Mouse (Mus musculus): ENCODE measurements around the gene Rpl13a. TPM values are rescaled to one million over a fixed set of nuclear protein-coding genes. Genes with fewer than 3 reads are reported as not detected.
A peak's percentile ranks its signal among the peaks of the same experiment; 100 is the strongest.
"Not testable (repeated sequence)": the region's sequence is repeated elsewhere in the genome, so short reads cannot be mapped to it uniquely, and the experiment has no call there.

Gene Rpl13a
- polyA plus RNA-seq, 1 experiment from 2014 or later, result 1,616 TPM

- Histone ChIP-seq H3K4me1 (replicated peaks; ENCODE audit: control insufficient read depth, insufficient read depth, low read length) (peaks cover 3% of the 10 kb centered on the region; the same call in 1 of the 2 replicates), H3K9me3 (ENCODE audit: control insufficient read depth) (no peaks in the 10 kb centered on the region), H3K36me3 (ENCODE audit: control insufficient read depth, insufficient read depth) (peaks cover 26% of the 10 kb centered on the region), H3K27me3 (replicated peaks; ENCODE audit: control insufficient read depth, insufficient read depth, low read length) (no peaks in the 10 kb centered on the region), H3K4me3 (ENCODE audit: low read depth, low read length) (peak overlapping the region; percentile 93), H3K27ac (ENCODE audit: low read depth, low read length) (peak overlapping the region; percentile 86), H3K9ac (ENCODE audit: low read depth, low read length) (peak overlapping the region; percentile 93), H3K4me2 (replicated peaks; ENCODE audit: low read depth) (peak overlapping the region; percentile 83)
- no peak for TF ChIP-seq CTCF (IDR thresholded peaks at IDR 0.05; ENCODE audit: low read depth)
- WGBS, result under 1% methylated on average over 6 of the region's 6 CpGs
- ATAC-seq, result no peak
Observed at GRCm38 (mm10) chr7:45127700-45128224, 799 bp downstream of the Rpl13a start.

- 26% methylated on average over 21 of the region's 21 CpGs for WGBS
- TF ChIP-seq CTCF (IDR thresholded peaks at IDR 0.05; ENCODE audit: low read depth), result peak; percentile 56
- peak overlapping the region; percentile 93 for H3K9ac ChIP-seq (ENCODE audit: low read depth, low read length)
- H3K4me3 ChIP-seq (ENCODE audit: low read depth, low read length), result peak overlapping the region; percentile 93
- peak overlapping the region; percentile 66 for H3K27ac ChIP-seq (ENCODE audit: low read depth, low read length)
- H3K4me2 ChIP-seq (replicated peaks; ENCODE audit: low read depth), result peak overlapping the region; percentile 83
- H3K4me1 ChIP-seq (replicated peaks; ENCODE audit: control insufficient read depth, insufficient read depth, low read length), result peaks cover 3% of the 10 kb centered on the region; the same call in 1 of the 2 replicates
- peaks cover 32% of the 10 kb centered on the region for H3K36me3 ChIP-seq (ENCODE audit: control insufficient read depth, insufficient read depth)
- no peak for ATAC-seq
- H3K9me3 ChIP-seq (ENCODE audit: control insufficient read depth), result no peaks in the 10 kb centered on the region
- H3K27me3 ChIP-seq (replicated peaks; ENCODE audit: control insufficient read depth, insufficient read depth, low read length), result no peaks in the 10 kb centered on the region
Observed at GRCm38 (mm10) chr7:45126844-45127699, 1.5 kb downstream of the Rpl13a start.

GRCm38 (mm10) chr7:45126147-45126843 lies 2.3 kb downstream of the Rpl13a start:
- Histone ChIP-seq H3K4me3 (ENCODE audit: low read depth, low read length) (peak overlapping the region; percentile 93; the same call in 1 of the 2 replicates), H3K4me2 (replicated peaks; ENCODE audit: low read depth) (peak overlapping the region; percentile 83), H3K27ac (ENCODE audit: low read depth, low read length) (peak overlapping the region; percentile 66), H3K36me3 (ENCODE audit: control insufficient read depth, insufficient read depth) (peaks cover 40% of the 10 kb centered on the region), H3K4me1 (replicated peaks; ENCODE audit: control insufficient read depth, insufficient read depth, low read length) (peaks cover 5% of the 10 kb centered on the region; the same call in 1 of the 2 replicates), H3K27me3 (replicated peaks; ENCODE audit: control insufficient read depth, insufficient read depth, low read length) (no peaks in the 10 kb centered on the region), H3K9me3 (ENCODE audit: control insufficient read depth) (no peaks in the 10 kb centered on the region), H3K9ac (ENCODE audit: low read depth, low read length) (peak overlapping the region; percentile 93; the same call in 1 of the 2 replicates)
- WGBS, result 54% methylated on average over 17 of the region's 17 CpGs
- no peak for ATAC-seq
- no peak for TF ChIP-seq CTCF (IDR thresholded peaks at IDR 0.05; ENCODE audit: low read depth)

DNA sequence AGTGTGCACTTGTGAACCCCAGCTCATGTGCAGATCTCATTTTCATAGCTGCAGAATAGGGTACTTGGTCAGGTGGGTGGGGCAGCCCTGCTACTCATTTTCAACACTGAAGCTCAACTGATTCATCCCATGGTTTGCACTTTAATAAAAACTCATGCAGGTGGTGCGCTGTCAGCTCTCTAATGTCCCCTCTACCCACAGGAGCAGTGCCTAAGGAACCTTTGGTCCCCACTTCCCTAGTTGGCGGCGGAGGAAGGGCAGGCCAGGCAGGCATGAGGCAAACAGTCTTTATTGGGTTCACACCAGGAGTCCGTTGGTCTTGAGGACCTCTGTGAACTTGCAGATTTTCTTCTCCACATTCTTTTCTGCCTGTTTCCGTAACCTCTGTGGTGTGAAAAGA lies 2.9 kb downstream of the Rpl13a start:
- H3K4me1 ChIP-seq (replicated peaks; ENCODE audit: control insufficient read depth, insufficient read depth, low read length); H3K4me2 ChIP-seq (replicated peaks; ENCODE audit: low read depth); H3K9ac ChIP-seq (ENCODE audit: low read depth, low read length); H3K27me3 ChIP-seq (replicated peaks; ENCODE audit: control insufficient read depth, insufficient read depth, low read length); H3K4me3 ChIP-seq (ENCODE audit: low read depth, low read length); H3K9me3 ChIP-seq (ENCODE audit: control insufficient read depth); ATAC-seq: not testable (repeated sequence)
- Histone ChIP-seq H3K27ac (ENCODE audit: low read depth, low read length) (peak overlapping the region; percentile 66), H3K36me3 (ENCODE audit: control insufficient read depth, insufficient read depth) (peaks cover 46% of the 10 kb centered on the region)
- 65% methylated on average over 5 of the region's 5 CpGs for WGBS

DNA sequence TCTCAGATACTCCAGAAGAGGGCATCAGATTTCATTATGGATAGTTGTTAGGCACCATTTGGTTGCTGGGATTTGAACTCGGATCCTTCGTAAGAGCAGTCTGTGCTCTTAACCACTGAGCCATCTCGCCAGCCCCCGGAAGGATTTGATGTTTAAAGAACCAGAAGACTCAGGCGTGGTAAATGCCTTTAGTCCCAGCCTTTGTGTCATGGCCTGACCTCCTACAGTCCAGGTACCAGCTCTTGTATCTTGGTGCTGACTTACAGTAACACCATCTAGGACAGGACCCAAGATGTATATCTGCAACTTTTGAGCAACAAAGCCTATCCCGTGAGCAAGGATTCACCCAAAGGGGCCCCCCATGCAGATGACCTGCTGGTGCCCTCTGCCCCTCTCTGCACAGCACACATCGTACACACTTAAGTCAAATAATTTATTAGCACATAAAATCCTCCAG lies 3.4 kb downstream of the Rpl13a start:
- H3K4me1 ChIP-seq (replicated peaks; ENCODE audit: control insufficient read depth, insufficient read depth, low read length), result peaks cover 5% of the 10 kb centered on the region; the same call in 1 of the 2 replicates
- no peaks in the 10 kb centered on the region for H3K9me3 ChIP-seq (ENCODE audit: control insufficient read depth)
- peak; percentile 56 for TF ChIP-seq CTCF (IDR thresholded peaks at IDR 0.05; ENCODE audit: low read depth)
- peak overlapping the region; percentile 54 for H3K4me2 ChIP-seq (replicated peaks; ENCODE audit: low read depth)
- peaks cover 51% of the 10 kb centered on the region for H3K36me3 ChIP-seq (ENCODE audit: control insufficient read depth, insufficient read depth)
- no peak overlapping the region for H3K9ac ChIP-seq (ENCODE audit: low read depth, low read length)
- ATAC-seq, result no peak
- H3K27ac ChIP-seq (ENCODE audit: low read depth, low read length), result peak overlapping the region; percentile 66
- no peak overlapping the region for H3K4me3 ChIP-seq (ENCODE audit: low read depth, low read length)
- 20% methylated on average over 7 of the region's 7 CpGs for WGBS
- no peaks in the 10 kb centered on the region for H3K27me3 ChIP-seq (replicated peaks; ENCODE audit: control insufficient read depth, insufficient read depth, low read length)
